Mouse (Mus musculus): ENCODE measurements around the gene Efnb1. TPM values are rescaled to one million over a fixed set of nuclear protein-coding genes. Genes with fewer than 3 reads are reported as not detected.

Efnb1 gene
- total RNA-seq (2015) (1.1 and 1.5 TPM in 2 replicates), total RNA-seq (2017) (0.95 and 1.4 TPM in 2 replicates)

DNA sequence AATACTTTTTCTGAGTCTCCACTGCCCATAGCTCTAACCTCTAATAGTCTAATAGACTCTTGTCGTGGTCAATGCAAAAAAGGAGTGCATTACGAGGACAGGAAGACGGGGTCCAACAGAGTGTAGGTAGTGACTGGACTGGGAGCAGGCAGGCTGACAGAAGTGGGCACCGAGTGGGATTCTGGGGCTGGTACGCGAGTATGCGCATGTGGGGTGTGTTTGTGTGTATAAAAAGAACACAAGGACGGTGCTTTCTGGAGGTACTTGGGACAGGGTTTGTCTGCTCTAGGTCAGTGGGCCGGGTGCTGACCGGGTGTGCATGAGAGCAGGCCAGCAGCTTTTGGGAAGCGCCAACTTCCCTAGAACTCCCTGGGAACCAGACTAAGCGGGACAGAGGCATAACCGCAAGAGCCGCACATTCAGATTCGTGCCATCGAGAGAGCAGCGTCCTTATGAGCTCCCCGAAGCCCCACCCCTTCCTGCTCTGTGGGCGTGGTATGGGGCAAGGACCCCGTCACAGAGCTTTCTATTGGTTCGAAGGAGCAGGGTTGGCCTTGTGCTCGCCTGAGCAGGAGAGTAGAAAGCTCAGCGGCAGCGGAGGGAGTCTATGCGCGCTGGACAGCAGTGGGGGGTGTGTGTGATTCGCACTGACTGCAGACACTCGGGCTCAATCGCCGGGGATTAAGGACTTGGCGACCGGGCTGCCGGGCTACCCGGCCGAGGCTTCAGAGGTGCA lies at the start of gene Efnb1:
Efnb1 (plus strand) TSS at position 608 of the 736 bp plus-strand sequence.
- peak; percentile 91 for ATAC-seq (ENCODE audit: poor library complexity, severe bottlenecking)

DNA sequence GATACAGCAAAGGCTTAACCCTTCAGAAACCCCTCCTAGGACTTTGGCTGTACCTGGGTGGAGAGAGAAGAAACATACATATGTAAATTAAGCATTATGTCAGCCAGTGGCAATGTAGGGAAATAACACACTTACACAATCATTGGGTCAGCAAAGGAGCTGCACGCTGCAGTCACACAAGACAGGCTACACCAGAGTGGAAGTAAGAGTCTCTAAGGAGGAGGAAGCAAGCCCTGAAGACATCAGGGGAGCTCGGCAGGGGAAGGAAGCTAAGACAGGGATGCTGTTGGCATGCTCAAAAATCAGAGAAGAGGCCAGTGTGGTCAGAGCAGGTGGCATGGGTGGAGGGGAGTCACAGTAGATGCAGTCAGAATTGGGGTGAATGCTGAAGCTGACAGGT lies 43.2 kb upstream of the Efnb1 start:
- peak; percentile 76 for ATAC-seq (ENCODE audit: poor library complexity, severe bottlenecking)

DNA sequence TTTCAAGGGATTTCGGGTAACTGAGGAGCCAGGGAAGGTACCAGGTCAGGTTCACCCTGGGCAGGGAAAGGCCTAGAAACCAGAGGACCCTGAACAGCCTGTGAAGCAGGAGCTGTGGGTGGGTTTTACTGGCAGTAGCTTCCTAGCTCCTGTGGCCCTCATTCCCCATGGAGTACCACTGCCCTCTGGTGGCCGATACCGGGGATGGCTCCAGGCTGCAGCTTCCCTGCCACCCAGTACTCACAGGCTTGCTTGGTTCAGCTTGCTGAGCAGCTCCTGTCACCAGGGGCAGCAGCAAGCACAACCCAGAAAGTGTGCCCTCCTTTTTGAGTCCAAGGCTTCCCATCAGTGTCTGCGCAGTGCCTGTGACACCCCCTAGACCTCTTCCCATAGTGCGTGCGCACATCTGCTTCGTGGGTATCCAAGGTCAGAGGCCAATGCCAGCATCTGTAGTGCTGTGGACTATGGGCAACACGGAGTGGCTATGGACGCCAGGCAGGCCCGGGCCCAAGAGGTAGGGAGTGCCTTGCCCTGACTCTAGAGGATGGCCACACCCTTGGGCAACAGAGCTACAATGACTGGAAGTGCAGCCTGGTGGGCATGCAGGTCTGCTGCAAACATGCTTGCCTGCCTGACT lies 24.7 kb upstream of the Efnb1 start:
- ATAC-seq (ENCODE audit: poor library complexity, severe bottlenecking), result peak; percentile 99

DNA sequence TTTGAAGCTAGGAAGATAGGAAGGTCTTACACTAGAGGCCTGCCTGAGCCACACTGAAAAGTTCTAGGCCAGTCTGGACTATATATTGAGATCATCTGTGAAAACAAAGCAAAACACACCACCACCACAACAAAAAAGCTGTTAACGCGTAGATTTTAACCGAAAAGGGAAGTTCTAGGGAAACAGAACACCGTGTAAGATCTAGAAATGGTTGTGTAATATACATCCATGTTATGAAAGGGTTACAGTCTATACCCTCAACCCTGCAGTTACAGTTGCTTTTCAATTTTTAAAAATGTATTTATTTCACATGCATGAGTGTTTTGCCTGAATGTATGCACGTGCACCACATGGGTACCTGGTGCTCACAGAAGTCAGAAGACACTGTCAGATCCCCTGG lies 16.4 kb upstream of the Efnb1 start:
- ATAC-seq (ENCODE audit: poor library complexity, severe bottlenecking), result peak; percentile 75

DNA sequence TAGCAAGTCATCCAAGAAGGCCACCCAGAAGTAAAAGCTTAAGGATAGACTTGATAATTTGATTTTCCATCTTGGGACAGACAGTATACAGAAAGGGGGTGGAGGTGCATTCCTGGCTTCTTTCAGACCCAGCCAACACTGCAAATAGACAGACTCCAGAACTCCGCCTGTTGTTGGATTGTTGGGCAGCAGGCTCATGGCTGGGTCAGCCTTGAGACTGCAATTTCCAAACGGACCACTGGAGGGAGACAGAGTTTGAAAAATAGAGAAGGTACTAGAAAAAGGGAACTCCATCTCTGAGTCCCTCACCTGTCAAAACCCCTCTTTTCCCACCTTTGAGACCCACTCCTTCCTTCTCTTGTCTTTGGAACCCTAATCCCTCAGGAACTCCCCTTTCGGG lies 5.9 kb upstream of the Efnb1 start:
- ATAC-seq (ENCODE audit: poor library complexity, severe bottlenecking), result peak; percentile 81

DNA sequence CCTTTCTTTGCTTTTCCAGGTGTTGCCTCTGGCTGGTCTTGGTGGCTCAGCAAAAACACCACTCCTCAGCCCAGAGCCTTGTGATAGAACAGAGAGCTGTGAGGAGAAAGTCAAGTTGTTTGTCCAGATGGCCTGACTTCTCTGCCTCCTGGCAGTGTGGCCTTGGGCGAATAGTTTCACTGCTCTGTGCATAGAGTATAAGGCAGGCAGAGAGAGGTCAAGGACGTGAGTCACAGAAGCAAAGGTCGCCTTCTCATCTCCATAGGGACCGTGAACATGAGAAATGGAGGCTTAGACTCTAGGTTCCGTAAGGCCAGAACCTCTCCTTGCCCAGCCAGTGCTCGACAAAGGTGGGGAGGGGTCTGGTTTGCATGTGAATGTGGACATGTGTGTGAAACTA lies 3.4 kb upstream of the Efnb1 start:
- ATAC-seq (ENCODE audit: poor library complexity, severe bottlenecking), result no peak

DNA sequence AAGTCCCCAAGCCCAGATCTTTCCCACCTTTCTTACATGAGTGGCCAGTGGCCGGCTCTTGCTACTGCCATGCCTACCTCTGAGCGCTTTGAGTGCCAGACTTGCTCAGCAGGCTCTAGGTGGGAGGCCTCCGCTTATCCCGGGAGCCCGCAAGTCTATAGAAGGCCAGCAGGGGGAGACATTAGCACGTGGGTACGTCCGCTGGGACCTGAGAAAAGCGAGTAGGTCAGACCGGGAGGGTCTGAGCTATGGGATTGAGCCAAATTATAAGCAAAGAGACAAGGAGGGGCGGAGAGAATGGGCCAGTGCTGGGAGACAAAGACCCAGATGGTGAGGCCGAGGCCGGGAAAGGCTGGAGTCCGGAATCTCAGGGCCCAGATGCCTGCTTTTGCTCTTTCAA lies 1.0 kb upstream of the Efnb1 start:
- peak; percentile 71 for ATAC-seq (ENCODE audit: poor library complexity, severe bottlenecking)

DNA sequence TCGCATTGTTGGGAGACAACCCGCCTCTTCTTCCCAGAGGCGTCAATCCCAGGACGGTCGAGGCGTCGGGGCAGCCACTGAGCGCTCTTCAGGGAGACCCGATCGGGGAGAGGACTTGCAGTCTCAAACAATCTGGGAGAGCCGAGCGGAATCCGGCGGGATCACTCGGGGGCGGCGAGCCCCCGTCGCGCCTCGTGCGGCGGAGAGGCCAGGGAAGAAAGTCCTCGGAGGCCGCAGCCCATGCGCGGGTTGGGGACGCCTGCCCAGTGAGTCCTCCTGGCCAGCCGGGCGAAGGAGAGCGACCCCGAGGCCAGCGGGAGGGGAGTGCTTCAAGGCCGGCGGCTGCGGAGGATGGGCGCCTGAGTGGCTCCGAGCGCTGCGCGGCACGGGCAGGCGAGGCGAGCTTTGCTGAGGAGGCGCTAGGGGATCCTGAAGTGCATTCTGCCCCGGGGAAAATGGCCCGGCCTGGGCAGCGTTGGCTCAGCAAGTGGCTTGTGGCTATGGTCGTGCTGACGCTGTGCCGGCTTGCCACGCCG lies 569 bp downstream of the Efnb1 start:
- no peak for ATAC-seq (ENCODE audit: poor library complexity, severe bottlenecking)

DNA sequence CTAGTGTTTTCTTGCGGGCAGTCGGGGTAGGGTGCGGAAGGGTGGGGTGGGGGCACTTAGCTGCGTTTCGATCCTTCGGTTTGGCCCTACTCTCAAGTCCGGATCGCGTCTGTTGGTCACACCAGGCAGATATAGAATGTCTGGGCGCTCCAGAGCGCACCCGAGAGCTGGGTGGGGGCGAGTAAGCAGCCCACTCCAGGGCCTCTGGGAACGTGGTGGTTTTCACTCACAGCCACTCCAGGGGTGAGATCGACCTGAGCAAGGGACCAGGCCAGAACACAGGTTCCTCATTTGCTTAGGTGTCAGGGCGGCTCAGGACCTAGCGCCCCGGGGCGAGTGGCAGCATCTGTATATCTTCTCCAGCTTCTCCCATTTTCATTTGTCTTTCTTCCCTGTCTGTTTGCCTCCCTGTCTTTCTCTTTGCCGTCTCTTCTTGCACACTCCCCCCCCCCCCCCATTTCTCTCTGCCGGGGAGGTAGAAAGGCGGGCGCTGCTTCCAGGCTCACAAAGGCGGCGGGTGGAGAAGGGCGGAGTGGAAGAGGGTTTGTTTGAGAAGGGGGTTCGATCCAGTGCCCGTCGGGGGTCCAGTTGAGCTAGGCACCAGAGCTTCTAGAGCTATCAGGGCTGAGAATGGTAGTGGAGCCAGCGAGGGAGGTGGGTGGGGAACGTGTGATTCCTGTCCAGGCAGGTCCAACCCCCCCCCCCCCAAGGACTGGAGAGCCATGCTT lies 1.4 kb downstream of the Efnb1 start:
- ATAC-seq (ENCODE audit: poor library complexity, severe bottlenecking), result 0 out of 2 replicates have a peak, but pooled peaks have one; percentile 10

DNA sequence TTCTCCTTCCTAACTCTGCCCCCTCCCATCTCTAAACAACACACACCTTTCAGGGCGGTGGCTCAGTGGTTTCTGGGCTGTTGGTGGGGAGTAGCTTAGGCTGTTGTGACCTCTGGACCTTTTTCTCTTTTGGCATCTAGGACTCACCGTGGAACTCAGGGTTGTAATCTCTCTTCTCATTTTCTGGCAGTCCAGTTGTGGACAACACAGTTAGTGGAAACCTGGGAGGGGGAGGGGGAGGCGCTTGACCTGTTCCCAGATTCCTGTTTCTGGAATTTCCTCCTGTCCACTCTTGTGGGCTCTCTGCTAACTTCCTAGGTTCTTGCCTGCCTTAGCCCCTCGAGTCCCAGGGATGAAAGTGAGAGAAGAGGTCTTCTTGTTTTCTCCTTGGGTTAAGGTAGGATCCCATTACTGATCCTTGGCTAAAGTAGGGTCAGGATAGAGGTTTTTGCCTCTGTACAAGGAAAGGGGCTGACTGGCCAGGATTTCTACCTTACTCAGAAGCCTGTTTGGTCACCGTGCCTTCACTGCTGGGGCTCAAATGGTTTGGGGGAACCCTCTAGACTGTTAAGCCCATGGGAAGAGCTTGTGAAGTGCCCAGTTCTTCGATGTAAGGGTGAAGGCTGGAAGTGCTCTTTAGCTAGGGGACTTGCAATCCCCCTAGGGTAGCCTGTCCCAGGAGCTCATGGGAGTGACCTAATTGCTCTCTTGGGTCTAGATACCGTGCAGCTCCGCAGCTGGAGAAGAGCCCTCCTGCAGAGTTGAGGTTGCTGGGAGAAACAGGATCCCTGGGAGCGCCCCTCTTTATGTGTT lies 2.2 kb downstream of the Efnb1 start:
- ATAC-seq (ENCODE audit: poor library complexity, severe bottlenecking), result no peak

DNA sequence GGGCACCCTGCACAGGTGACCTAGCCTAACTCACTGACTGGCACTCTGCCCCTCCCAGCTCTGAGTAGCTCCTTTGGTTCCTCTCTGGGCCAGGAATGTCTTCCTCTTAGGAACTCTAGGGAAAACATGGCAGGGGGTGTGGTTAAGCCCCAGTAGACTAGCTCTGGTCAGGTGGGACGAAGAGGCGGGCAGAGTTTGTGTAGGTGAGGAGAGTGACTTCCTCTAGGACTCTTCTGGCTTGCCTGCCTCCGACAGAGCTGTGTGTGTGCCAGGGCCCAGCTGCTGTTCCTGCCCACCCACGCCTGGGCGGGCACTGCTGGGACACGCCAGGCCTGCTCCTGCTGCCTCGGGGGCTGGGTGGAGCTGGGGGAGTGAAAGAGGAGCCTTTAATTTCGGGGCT lies 5.1 kb downstream of the Efnb1 start:
- ATAC-seq (ENCODE audit: poor library complexity, severe bottlenecking), result no peak

DNA sequence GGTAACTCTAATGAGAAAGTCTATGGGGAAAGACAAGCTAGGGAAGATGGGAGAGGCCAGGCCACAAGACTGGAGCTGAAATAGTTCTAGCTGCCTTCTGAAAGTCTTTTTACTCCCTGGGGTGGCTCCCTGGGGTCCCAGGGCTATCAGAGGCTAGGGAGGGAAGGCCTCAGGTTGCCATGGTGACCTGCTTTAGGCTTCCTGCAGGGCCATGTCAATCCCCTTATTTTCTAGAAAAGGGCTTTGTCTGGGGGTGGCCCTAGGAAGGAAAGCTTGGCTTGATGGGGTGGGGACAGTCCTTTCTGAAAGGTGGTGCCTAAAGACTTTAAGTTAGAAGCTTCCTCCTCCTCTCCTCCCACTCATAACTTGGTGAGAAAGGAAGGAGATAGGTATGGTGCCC lies 6.0 kb downstream of the Efnb1 start:
- no peak for ATAC-seq (ENCODE audit: poor library complexity, severe bottlenecking)

DNA sequence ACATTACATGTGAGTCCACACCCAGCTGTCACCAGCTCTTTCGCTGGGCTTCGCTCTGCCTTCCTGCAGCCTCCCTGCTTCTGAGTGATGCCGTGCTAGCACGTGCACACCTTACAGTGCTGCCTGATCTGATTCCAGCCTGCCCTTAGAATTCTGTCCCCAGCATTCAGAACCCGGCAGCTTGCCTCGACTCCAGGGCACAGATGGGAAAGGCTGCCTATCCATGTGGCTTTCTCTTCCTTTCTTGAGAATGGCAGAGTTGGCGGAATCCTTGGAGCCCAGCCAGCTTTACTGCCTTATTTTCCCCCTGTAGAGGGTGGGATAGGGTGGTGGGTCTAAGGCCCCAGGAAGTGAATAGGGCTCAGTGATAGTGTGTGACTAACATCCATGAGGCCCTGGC lies 9.6 kb downstream of the Efnb1 start:
- no peak for ATAC-seq (ENCODE audit: poor library complexity, severe bottlenecking)

DNA sequence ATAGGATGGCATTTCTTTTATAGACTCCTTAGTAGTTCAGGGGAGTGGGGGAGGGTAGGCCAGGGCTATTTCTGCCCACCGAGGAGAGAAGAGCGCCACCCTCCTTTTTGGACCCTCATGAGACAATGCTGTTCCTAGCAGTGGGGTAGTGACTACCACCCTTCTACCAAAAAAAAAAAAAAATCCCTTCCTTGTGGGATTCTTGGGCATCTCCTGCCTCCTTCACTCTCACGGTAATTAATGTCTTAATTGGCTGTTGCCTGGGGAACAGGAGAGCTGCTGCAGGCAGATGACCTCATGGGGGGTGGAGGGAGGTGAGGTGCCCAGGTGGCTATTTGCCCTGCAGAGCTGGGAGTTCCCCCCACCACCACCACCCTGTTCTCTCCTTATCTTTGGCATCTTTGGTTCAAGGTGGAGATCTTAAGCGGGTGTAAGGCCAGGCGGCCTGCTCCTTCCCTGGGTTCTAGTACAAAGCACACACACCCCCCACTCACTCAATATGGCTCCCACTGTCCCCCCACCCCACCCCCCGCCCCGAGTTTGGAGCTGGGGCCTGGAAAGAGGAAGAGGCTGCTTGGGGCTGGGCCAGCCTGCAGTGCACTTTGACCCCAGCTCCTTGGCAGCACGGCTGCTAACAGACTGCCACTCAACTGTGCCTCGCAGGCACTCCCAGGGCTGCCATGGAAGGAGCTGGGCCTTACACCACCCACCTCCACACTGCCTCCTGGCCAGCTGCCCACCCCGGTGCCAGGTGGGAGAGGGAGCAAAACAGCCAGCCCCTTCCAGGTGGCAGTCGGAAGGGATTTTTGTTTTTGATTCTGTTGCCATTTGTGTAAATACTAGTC lies 12.4 kb downstream of the Efnb1 start:
- ATAC-seq (ENCODE audit: poor library complexity, severe bottlenecking), result peak; percentile 28; the same call in 1 of the 2 replicates

DNA sequence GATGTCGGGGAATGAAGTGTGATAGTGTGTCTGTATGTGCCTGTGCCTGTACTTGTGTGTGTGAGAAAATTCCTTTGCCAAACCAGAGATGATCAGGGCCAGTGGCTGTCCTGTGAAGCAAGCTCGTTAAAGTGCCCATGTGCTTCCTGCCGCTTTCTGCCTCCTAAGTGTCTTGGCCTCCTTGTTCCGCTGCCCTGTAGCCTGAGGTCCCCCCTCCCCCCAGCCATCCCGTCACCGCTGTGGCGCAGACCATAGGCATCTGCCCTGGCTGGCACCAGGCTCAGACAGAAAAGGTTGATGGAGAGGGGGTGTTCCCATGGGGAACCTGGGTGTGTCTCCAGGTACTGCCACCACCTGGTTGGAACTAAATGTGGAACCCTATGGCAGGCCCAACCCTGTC lies 13.1 kb downstream of the Efnb1 start:
- ATAC-seq (ENCODE audit: poor library complexity, severe bottlenecking), result peak; percentile 45

DNA sequence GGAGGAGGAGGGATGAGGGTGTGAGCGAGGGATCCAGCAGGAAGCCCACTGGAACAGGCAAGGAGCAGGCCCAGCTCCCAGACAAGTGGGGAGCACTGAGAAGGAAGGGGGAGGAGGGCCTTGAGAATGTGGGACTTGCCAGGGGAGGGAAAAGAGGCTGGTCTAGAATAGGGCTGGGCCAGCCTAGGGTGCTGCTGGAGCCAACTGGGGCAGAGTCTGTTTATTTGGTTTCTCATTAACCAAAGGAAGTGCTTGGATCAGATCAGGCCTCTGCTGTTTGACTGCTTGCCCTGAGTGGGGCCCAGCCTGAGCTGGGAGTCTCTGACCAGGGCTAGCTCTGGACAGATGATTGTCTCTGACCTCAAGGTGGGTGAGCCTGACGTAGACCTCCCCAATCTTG lies 14.0 kb downstream of the Efnb1 start:
- ATAC-seq (ENCODE audit: poor library complexity, severe bottlenecking), result no peak

DNA sequence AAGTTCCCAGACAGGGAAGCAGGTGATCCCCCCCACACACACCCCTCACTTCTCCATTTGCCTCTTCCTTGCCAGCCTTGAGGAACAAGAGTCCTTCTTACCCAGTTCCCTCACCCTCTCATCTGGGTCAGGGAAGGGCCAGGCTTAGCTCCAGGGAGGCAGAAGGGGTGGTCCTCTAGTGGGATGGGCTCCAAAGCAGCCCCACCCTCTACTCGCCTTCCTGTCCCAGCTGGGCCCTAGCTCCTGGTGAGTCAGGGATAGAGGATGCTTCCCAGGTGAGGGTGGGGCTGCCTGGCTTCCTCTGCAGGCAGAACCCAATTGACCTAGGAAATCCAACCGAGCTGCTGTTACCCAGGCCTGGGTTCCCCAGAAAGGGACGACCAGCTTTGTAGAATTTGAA lies 14.8 kb downstream of the Efnb1 start:
- ATAC-seq (ENCODE audit: poor library complexity, severe bottlenecking), result no peak

DNA sequence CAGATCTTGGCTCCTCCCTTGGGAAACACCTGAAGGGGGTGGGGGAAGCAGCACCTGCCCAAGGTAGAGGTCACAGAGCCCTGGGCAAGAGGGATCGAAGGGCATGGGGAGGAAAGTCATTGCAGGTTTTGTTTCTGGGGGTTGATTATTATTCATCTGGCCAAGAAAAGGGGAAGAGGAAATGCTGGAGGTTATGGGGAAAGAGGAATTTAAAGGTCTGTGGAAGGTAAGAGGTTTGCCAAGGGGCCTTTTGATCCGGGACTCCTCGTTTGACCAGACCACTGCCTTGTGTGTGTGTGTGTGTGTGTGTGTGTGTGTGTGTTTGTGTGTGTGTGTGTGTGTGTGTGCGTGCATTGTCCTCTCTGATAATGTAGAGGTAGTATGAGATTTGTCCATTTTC lies 15.5 kb downstream of the Efnb1 start:
- peak; percentile 60 for ATAC-seq (ENCODE audit: poor library complexity, severe bottlenecking)

DNA sequence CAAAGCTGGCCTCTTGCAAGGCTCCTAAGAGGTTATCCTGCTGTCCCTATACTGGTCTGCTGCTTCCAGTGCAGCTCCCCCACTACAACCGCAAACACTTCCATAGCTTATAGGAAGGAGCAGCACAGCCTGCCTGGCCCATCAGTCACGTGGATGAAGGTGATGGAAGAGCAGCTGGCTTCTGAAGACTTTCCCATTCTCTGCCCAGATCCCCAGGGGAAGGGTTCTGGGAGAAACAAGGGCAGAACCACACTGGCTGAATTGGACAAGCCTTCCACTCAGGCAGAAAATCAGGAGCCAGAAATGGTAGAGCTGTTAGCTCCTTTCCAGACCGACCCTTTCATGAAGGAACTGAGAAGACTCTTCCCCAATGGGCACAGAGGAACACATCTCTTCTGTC lies 16.2 kb downstream of the Efnb1 start:
- no peak for ATAC-seq (ENCODE audit: poor library complexity, severe bottlenecking)
